Mouse (Mus musculus) C2C12 (cell line): ENCODE data around the gene Hecw2.

ENCODE experiments used
- CTCF ChIP-seq: IDR thresholded peaks from one replicate; pipeline ENCODE4 v1.5.1; 2011; ENCODE audit not compliant: control insufficient read depth, insufficient read depth, insufficient read length
- MAX ChIP-seq: IDR thresholded peaks from one replicate; pipeline ENCODE4 v1.6.1; 2011; ENCODE audit warnings: mild to moderate bottlenecking, control low read depth
- USF1 ChIP-seq: IDR thresholded peaks from one replicate; pipeline ENCODE4 v1.6.1; 2011; ENCODE audit warnings: low read depth, mild to moderate bottlenecking, control low read depth, moderate library complexity

DNA sequence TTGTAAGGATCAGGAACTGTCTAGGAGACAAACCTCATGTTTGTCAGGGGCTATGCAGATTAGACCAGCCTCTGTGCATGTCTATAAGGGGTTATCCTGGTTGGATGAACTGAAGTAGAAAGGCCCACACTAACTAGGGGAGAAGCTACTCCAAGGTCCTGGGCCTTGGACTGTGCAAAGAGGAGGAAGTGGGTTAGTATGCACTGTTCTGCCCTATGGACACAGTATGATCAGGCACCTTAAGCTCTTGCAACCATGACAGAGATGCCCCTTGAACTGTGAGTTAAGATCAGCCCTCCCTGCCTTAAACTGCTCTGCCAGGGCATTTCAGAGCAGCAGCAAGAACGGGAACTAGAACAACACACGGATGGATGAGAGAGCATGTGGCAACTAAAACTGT lies 378.6 kb downstream of the Hecw2 start:
- TF ChIP-seq CTCF (no peak), MAX (no peak), USF1 (no peak)
